Mouse (Mus musculus) neural tube, embryonic 11.5 days (tissue): ENCODE measurements around the gene Vps41. TPM values are rescaled to one million over a fixed set of nuclear protein-coding genes. Genes with fewer than 3 reads are reported as not detected.

Source experiments
- ATAC-seq: fragments of 200-750 bp; cut with Nextera tagmentation; 2 replicates; pipeline ENCODE4 v1.8.0; 2017; ENCODE audit warnings: moderate number of reproducible peaks, mild to moderate bottlenecking, moderate TSS enrichment, moderate library complexity; ENCODE audit not compliant: insufficient read depth, low FRiP score, low TSS enrichment
- DNase-seq: peaks from one replicate; pipeline ENCODE4 v3.0.0-alpha.2; 2015; ENCODE audit warnings: low spot score
- H3K27ac ChIP-seq: fragments of 300-500 bp; sonication (generic); 2 replicates; pipeline ENCODE4 v1.5.1; 2014; ENCODE audit warnings: low read depth, mild to moderate bottlenecking, low read length
- H3K27me3 ChIP-seq: fragments of 300-500 bp; sonication (generic); 2 replicates; pipeline ENCODE4 v1.6.1; 2014; ENCODE audit warnings: mild to moderate bottlenecking, low read length, mixed read lengths; ENCODE audit not compliant: control insufficient read depth, insufficient read depth
- H3K36me3 ChIP-seq: fragments of 300-500 bp; sonication (generic); 2 replicates; pipeline ENCODE4 v1.6.1; 2014; ENCODE audit warnings: mild to moderate bottlenecking, low read length, moderate library complexity, mixed read lengths; ENCODE audit not compliant: control insufficient read depth, insufficient read depth
- H3K4me1 ChIP-seq: fragments of 300-500 bp; sonication (generic); 2 replicates; pipeline ENCODE4 v1.6.1; 2014; ENCODE audit warnings: low read length, mixed read lengths; ENCODE audit not compliant: control insufficient read depth, insufficient read depth
- H3K4me2 ChIP-seq: fragments of 300-500 bp; sonication (generic); 2 replicates; pipeline ENCODE4 v1.6.1; 2014; ENCODE audit warnings: low read depth, mild to moderate bottlenecking, moderate library complexity
- H3K4me3 ChIP-seq: fragments of 300-500 bp; sonication (generic); 2 replicates; pipeline ENCODE4 v1.5.1; 2014; ENCODE audit warnings: low read depth, low read length
- H3K9ac ChIP-seq: fragments of 300-500 bp; sonication (generic); 2 replicates; pipeline ENCODE4 v1.6.1; 2014; ENCODE audit warnings: mild to moderate bottlenecking, low read length
- H3K9me3 ChIP-seq: fragments of 300-500 bp; sonication (generic); 2 replicates; pipeline ENCODE4 v1.6.1; 2016; ENCODE audit warnings: low read length; ENCODE audit not compliant: control insufficient read depth
- WGBS: fragments of 180-500 bp; shearing (Covaris S2); extraction: QIAGEN DNeasy Blood & Tissue Kit; methylation state at CpG from one replicate; pipeline ENCODE4 v1.1.7; 2014; 5-methylcytosine and 5-hydroxymethylcytosine counted together
- polyA plus RNA-seq: library from polyadenylated mRNA; unstranded; fragments of >200 nt; fragmentation: Nextera tagmentation; extraction: Ambion mirVana; gene quantifications from 2 replicates; pipeline ENCODE4 v1.2.1, GENCODE M21; 2014

Vps41 gene
- polyA plus RNA-seq, 1 experiment from 2014 or later: 102 TPM

- Histone ChIP-seq H3K4me1 (no peaks in the 10 kb centered on the region), H3K4me3 (no peak overlapping the region), H3K36me3 (no peaks in the 10 kb centered on the region), H3K4me2 (no peak overlapping the region), H3K9ac (no peak overlapping the region), H3K27ac (no peak overlapping the region), H3K27me3 (no peaks in the 10 kb centered on the region), H3K9me3 (no peaks in the 10 kb centered on the region)
- no peak for DNase-seq
- ATAC-seq: no peak
- WGBS: 59% methylated on average over 2 of the region's 2 CpGs
These were observed 71.6 kb downstream of the Vps41 start for GRCm38 (mm10) chr13:18788689-18789088.

DNA sequence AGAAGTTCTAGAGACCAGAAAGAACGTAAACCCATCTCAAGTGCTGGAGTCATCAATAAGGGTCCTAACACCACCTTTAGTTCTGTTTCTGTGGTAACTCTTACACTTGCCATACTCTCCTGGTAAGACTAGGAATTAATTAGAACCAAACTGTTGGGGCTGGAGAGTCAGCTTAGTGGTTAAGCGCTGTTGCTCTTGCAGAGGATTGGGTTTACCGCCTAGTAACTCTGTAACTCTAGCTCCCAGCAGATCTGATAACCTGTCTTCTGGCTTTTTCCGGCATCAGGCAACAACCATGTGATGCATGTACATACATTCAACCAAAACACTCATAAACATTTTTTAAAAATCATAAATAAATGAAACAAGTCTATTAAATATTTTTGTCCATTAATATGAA, 72.6 kb downstream of the Vps41 start:
- Histone ChIP-seq H3K4me2 (no peak overlapping the region), H3K4me1 (no peaks in the 10 kb centered on the region), H3K36me3 (no peaks in the 10 kb centered on the region), H3K4me3 (no peak overlapping the region), H3K27me3 (no peaks in the 10 kb centered on the region), H3K9me3 (no peaks in the 10 kb centered on the region), H3K9ac (no peak overlapping the region), H3K27ac (no peak overlapping the region)
- 88% methylated on average over 4 of the region's 4 CpGs for WGBS
- DNase-seq (no peak), ATAC-seq (no peak)

DNA sequence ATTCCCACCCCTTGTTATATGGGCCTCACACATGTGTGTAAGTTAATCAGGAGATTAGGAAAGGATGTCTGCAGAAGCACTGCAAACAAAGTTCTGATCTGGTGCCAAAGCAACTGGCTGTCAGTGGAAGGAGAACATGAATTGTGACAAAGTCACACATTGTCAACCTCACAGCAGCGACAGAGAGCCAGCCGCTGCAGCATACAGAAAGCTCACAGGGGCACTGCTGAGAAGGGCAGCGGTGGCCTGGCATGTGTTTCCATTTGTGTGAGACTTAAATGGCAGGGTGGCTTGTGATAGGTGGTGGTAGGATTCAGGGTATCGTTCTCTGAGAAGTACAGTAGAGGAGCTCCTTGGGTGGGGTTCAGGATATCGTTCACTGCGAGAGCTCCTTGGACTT, 73.0 kb downstream of the Vps41 start:
- 88% methylated on average over 6 of the region's 6 CpGs for WGBS
- H3K27ac ChIP-seq: no peak overlapping the region
- H3K9ac ChIP-seq: no peak overlapping the region
- ATAC-seq (no peak), DNase-seq (no peak)
- H3K36me3 ChIP-seq: no peaks in the 10 kb centered on the region
- no peak overlapping the region for H3K4me2 ChIP-seq
- no peaks in the 10 kb centered on the region for H3K9me3 ChIP-seq
- no peaks in the 10 kb centered on the region for H3K27me3 ChIP-seq
- no peak overlapping the region for H3K4me3 ChIP-seq
- no peaks in the 10 kb centered on the region for H3K4me1 ChIP-seq

- H3K27ac ChIP-seq: no peak overlapping the region
- no peak overlapping the region for H3K4me3 ChIP-seq
- H3K27me3 ChIP-seq: no peaks in the 10 kb centered on the region
- H3K4me2 ChIP-seq: no peak overlapping the region
- WGBS: 79% methylated on average over 4 of the region's 4 CpGs
- H3K9ac ChIP-seq: no peak overlapping the region
- DNase-seq (no peak), ATAC-seq (no peak)
- H3K4me1 ChIP-seq: no peaks in the 10 kb centered on the region
- H3K36me3 ChIP-seq: no peaks in the 10 kb centered on the region
- no peaks in the 10 kb centered on the region for H3K9me3 ChIP-seq
These were observed 74.2 kb downstream of the Vps41 start for GRCm38 (mm10) chr13:18791314-18791713.

DNA sequence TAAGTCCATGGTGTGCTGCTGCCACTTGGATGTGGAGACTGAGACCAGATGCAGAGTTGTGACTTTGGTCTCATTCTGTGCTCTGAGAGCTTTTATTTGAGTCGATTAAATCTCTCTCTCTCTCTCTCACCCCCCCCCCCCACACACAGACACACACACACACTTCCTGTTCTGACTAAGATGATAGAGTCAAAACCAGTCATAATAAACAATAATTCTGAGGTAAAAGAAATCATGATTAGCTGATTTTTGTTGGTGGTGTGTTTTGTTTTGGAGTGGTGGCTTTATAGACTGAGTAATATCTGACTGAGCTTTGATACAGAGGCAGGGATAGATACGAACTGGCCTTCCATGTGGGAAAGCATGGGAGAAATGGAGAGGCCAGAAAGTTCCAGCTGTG, 74.6 kb downstream of the Vps41 start:
- Histone ChIP-seq H3K9me3 (no peaks in the 10 kb centered on the region), H3K4me1 (no peaks in the 10 kb centered on the region), H3K27me3 (no peaks in the 10 kb centered on the region), H3K4me2 (no peak overlapping the region), H3K4me3 (no peak overlapping the region), H3K27ac (no peak overlapping the region), H3K9ac (no peak overlapping the region), H3K36me3 (no peaks in the 10 kb centered on the region)
- ATAC-seq (no peak), DNase-seq (no peak)
- 93% methylated on average over 2 of the region's 2 CpGs for WGBS

- no peaks in the 10 kb centered on the region for H3K4me1 ChIP-seq
- H3K9ac ChIP-seq: no peak overlapping the region
- no peak overlapping the region for H3K4me3 ChIP-seq
- H3K4me2 ChIP-seq: no peak overlapping the region
- H3K36me3 ChIP-seq: no peaks in the 10 kb centered on the region
- no peaks in the 10 kb centered on the region for H3K27me3 ChIP-seq
- H3K9me3 ChIP-seq: no peaks in the 10 kb centered on the region
- WGBS: 65% methylated on average over 3 of the region's 3 CpGs
- ATAC-seq (no peak), DNase-seq (no peak)
- no peak overlapping the region for H3K27ac ChIP-seq
These were observed 77.4 kb downstream of the Vps41 start for GRCm38 (mm10) chr13:18794454-18794853.

DNA sequence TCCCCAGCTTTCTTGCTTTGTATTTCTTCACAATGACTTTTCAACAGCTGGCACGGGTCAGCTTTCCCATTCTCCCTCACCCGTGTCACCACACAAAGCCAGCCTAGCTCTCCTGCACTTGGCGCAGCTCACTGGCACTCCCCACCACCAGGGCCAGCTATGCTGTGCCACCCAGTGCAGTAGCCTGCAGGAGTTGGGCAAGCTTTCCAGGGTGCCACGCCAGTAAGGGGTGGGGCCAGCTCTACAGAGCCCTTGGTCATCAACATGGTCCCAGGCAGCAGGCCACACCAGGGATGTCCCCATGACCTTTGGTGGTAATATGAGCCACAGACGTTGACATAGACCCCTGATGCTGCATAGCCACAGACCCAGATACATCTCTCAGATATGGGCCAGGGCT, 80.5 kb downstream of the Vps41 start:
- H3K27me3 ChIP-seq: no peaks in the 10 kb centered on the region
- no peak overlapping the region for H3K9ac ChIP-seq
- DNase-seq: no peak
- no peaks in the 10 kb centered on the region for H3K9me3 ChIP-seq
- no peak for ATAC-seq
- H3K4me1 ChIP-seq: no peaks in the 10 kb centered on the region
- no peaks in the 10 kb centered on the region for H3K36me3 ChIP-seq
- H3K4me2 ChIP-seq: no peak overlapping the region
- 87% methylated on average over 5 of the region's 5 CpGs for WGBS
- H3K27ac ChIP-seq: no peak overlapping the region
- no peak overlapping the region for H3K4me3 ChIP-seq

DNA sequence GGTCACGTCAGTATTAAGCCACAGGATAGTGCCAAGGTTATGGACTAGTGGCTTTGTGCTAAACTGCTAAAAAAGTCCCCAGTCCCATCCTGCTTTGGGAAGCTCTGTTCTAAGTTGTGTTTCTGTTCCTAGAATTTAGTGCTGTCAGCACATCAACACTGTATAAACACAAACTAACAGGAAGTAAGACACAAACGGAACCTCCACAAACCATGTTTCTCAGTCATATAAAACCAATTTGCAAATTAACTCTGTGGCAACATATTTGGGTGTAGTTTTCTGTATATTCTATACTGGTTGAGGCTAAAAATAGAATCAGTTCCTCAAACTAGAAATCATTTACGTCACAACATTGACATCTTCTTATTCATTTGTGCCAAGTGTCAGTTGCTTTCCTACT, 83.3 kb downstream of the Vps41 start:
- Histone ChIP-seq H3K4me2 (no peak overlapping the region), H3K27ac (no peak overlapping the region), H3K9me3 (no peaks in the 10 kb centered on the region), H3K27me3 (no peaks in the 10 kb centered on the region), H3K9ac (no peak overlapping the region), H3K4me1 (no peaks in the 10 kb centered on the region), H3K36me3 (no peaks in the 10 kb centered on the region), H3K4me3 (no peak overlapping the region)
- ATAC-seq (no peak), DNase-seq (no peak)
- 83% methylated on average over 3 of the region's 3 CpGs for WGBS

- Histone ChIP-seq H3K36me3 (no peaks in the 10 kb centered on the region), H3K4me3 (no peak overlapping the region), H3K4me2 (no peak overlapping the region), H3K9ac (no peak overlapping the region), H3K27ac (no peak overlapping the region), H3K4me1 (no peaks in the 10 kb centered on the region), H3K9me3 (no peaks in the 10 kb centered on the region), H3K27me3 (no peaks in the 10 kb centered on the region)
- WGBS: 87% methylated on average over 4 of the region's 4 CpGs
- DNase-seq (no peak), ATAC-seq (no peak)
These were observed 92.4 kb downstream of the Vps41 start for GRCm38 (mm10) chr13:18809465-18809864.
